Mouse (Mus musculus): ENCODE results near the gene Hdac7. TPM values are rescaled to one million over a fixed set of nuclear protein-coding genes. Genes with fewer than 3 reads are reported as not detected.

Hdac7 gene
- polyA plus RNA-seq, 1 experiment: 254 TPM

DNA sequence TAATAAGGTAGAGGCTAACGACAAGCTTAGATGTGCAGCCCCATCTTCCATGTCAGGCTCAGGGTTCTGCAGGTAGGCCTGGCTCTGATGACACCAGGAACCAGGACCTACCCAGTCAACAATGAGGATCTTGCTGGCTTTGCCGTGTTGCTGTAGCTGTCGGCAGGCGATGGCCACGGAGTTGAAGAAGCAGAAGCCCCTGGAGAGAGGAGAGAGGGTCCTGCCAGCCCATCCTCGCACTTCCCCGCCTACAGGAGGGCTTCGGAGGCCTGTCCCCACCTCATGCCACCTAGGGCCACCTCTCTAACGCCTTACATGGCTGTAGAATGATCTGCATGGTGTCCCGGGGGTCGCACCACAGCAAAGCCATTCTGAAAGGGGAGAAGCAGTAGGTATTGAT lies 44.9 kb downstream of the Hdac7 start:
- TF ChIP-seq POLR2A (IDR thresholded peaks at IDR 0.05; ENCODE audit: borderline replicate concordance, extremely low read depth, low read depth, low read length) (no peak), CTCF (IDR thresholded peaks at IDR 0.05; ENCODE audit: insufficient read depth, low read length) (no peak)
- Histone ChIP-seq H3K4me3 (replicated peaks; ENCODE audit: extremely low read depth, low read depth, low read length) (no peak overlapping the region), H3K4me1 (ENCODE audit: control insufficient read depth, insufficient read depth, low read length) (no peaks in the 10 kb centered on the region)
- no peak for DNase-seq
- 88% methylated on average over 11 of the region's 11 CpGs for WGBS

DNA sequence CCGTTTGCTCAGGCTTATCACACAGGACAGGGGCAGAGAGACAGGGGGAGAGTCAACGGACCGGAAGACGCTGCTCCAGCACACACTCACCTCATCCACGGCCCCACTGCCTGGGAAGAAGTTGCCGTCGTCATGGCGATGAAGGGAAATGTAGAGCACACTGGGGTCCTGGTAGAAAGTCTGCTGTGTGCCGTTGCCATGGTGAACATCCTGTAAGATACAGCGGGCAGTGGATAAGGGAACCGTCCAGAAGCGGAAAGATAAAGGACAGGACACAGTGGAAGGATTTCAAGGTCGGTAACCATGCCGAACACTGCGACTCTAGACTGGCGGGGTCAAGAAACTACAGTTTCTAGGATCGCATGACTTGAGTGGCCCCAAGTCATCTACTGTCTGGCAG lies 46.2 kb downstream of the Hdac7 start:
- Histone ChIP-seq H3K4me3 (replicated peaks; ENCODE audit: extremely low read depth, low read depth, low read length) (no peak overlapping the region), H3K4me1 (ENCODE audit: control insufficient read depth, insufficient read depth, low read length) (no peaks in the 10 kb centered on the region)
- TF ChIP-seq POLR2A (IDR thresholded peaks at IDR 0.05; ENCODE audit: borderline replicate concordance, extremely low read depth, low read depth, low read length): no peak
- no peak for TF ChIP-seq CTCF (IDR thresholded peaks at IDR 0.05; ENCODE audit: insufficient read depth, low read length)
- no peak for DNase-seq
- WGBS: 67% methylated on average over 17 of the region's 17 CpGs

- TF ChIP-seq CTCF (IDR thresholded peaks at IDR 0.05; ENCODE audit: insufficient read depth, low read length): no peak
- TF ChIP-seq POLR2A (IDR thresholded peaks at IDR 0.05; ENCODE audit: borderline replicate concordance, extremely low read depth, low read depth, low read length): no peak
- no peaks in the 10 kb centered on the region for H3K4me1 ChIP-seq (ENCODE audit: control insufficient read depth, insufficient read depth, low read length)
- WGBS: 97% methylated on average over 17 of the region's 17 CpGs
- no peak for DNase-seq
- H3K4me3 ChIP-seq (replicated peaks; ENCODE audit: extremely low read depth, low read depth, low read length): no peak overlapping the region
Observed at GRCm38 (mm10) chr15:97796674-97797310, 47.5 kb downstream of the Hdac7 start.

GRCm38 (mm10) chr15:97795559-97796235 lies 48.6 kb downstream of the Hdac7 start:
- no peak for DNase-seq
- 95% methylated on average over 10 of the region's 10 CpGs for WGBS
- H3K4me3 ChIP-seq (replicated peaks; ENCODE audit: extremely low read depth, low read depth, low read length): no peak overlapping the region
- TF ChIP-seq CTCF (IDR thresholded peaks at IDR 0.05; ENCODE audit: insufficient read depth, low read length): no peak
- TF ChIP-seq POLR2A (IDR thresholded peaks at IDR 0.05; ENCODE audit: borderline replicate concordance, extremely low read depth, low read depth, low read length): no peak
- H3K4me1 ChIP-seq (ENCODE audit: control insufficient read depth, insufficient read depth, low read length): no peaks in the 10 kb centered on the region

GRCm38 (mm10) chr15:97794268-97794667 lies 50.0 kb downstream of the Hdac7 start:
- peaks cover 7% of the 10 kb centered on the region; the same call in 1 of the 2 replicates for H3K4me1 ChIP-seq (ENCODE audit: control insufficient read depth, insufficient read depth, low read length)
- H3K4me3 ChIP-seq (replicated peaks; ENCODE audit: extremely low read depth, low read depth, low read length): no peak overlapping the region
- no peak for DNase-seq
- WGBS: 75% methylated on average over 5 of the region's 5 CpGs
- TF ChIP-seq POLR2A (IDR thresholded peaks at IDR 0.05; ENCODE audit: borderline replicate concordance, extremely low read depth, low read depth, low read length) (no peak), CTCF (IDR thresholded peaks at IDR 0.05; ENCODE audit: insufficient read depth, low read length) (peak; percentile 11; the same call in 1 of the 2 replicates)

GRCm38 (mm10) chr15:97793386-97794153 lies 50.7 kb downstream of the Hdac7 start:
- DNase-seq: no peak
- 87% methylated on average over 18 of the region's 18 CpGs for WGBS
- TF ChIP-seq CTCF (IDR thresholded peaks at IDR 0.05; ENCODE audit: insufficient read depth, low read length) (no peak), POLR2A (IDR thresholded peaks at IDR 0.05; ENCODE audit: borderline replicate concordance, extremely low read depth, low read depth, low read length) (no peak)
- peaks cover 12% of the 10 kb centered on the region for H3K4me1 ChIP-seq (ENCODE audit: control insufficient read depth, insufficient read depth, low read length)
- H3K4me3 ChIP-seq (replicated peaks; ENCODE audit: extremely low read depth, low read depth, low read length): no peak overlapping the region

DNA sequence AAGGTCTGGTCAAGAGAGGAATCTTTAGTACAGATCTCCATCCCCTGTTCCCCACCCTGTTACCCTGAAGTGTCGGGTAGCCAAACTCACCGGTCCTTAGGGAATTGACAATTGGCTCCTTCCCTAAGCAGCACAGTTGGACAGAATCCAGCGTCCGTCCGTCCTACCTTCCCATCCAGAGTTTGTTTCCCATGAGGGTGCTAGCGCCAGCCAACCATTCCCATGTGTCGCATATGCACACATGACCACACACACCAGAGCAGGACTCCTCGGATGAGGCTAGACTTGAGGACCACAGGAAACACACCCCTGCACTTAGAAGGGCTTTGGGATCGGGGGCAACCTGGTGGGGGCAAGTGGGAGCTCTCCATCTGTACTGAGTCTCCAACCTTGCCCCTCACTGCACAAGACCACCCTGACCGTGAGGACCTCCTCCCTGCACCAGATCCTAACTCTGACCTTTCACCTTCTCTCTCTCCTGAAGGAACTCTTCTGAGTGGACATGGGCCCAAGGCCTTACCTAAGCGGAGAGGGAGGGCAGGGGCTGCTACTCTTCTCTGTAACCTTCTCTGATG lies 53.1 kb downstream of the Hdac7 start:
- no peak overlapping the region for H3K4me3 ChIP-seq (replicated peaks; ENCODE audit: extremely low read depth, low read depth, low read length)
- H3K4me1 ChIP-seq (ENCODE audit: control insufficient read depth, insufficient read depth, low read length): peaks cover 33% of the 10 kb centered on the region
- WGBS: 65% methylated on average over 11 of the region's 11 CpGs
- 0 out of 2 replicates have a peak, but pooled peaks have one; percentile 6 for TF ChIP-seq POLR2A (IDR thresholded peaks at IDR 0.05; ENCODE audit: borderline replicate concordance, extremely low read depth, low read depth, low read length)
- no peak for TF ChIP-seq CTCF (IDR thresholded peaks at IDR 0.05; ENCODE audit: insufficient read depth, low read length)
- no peak for DNase-seq

DNA sequence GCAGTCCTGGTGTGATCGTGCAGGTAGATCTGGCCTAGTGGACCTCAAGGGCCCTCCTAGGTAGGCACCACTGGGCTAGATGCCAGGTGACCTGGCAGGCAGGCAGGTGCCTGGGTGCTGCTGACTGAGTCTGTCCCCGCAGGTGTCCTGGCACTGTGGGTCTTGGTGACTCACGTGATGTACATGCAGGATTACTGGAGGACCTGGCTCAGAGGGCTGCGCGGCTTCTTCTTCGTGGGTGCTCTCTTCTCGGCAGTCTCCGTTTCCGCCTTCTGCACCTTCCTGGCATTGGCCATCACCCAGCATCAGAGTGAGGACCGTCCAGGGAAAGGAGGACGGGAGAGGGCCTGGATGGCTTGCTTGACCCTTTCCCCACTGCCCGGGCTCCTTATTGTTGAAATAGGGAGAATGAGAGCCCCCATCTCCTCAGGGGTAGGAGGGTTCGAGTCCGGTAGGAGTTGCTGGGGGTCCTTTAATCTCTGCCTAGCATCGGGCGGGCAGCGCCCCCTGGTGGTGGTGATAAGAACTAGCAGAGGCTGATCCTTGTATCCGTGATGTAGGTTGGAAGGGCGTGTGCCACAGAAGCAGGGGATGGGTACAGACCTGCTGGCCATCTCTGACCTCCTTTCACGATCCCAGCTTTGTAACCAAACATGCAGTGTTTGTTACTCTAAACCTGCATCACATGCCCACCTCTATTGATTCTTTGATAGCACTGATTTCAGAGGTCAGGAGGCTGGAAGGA lies 54.4 kb downstream of the Hdac7 start:
- 36% methylated on average over 20 of the region's 20 CpGs for WGBS
- Histone ChIP-seq H3K4me3 (replicated peaks; ENCODE audit: extremely low read depth, low read depth, low read length) (no peak overlapping the region), H3K4me1 (ENCODE audit: control insufficient read depth, insufficient read depth, low read length) (peaks cover 40% of the 10 kb centered on the region)
- peak; percentile 76 for DNase-seq
- TF ChIP-seq POLR2A (IDR thresholded peaks at IDR 0.05; ENCODE audit: borderline replicate concordance, extremely low read depth, low read depth, low read length): peak; percentile 41; the same call in 1 of the 2 replicates
- TF ChIP-seq CTCF (IDR thresholded peaks at IDR 0.05; ENCODE audit: insufficient read depth, low read length): peak; percentile 84
